Mouse (Mus musculus) midbrain, embryonic 11.5 days (tissue): ENCODE measurements at regions not wholly inside any gene's neighbourhood (a gene's known extent, or its start where the extent isn't known, plus 50 kb on each side); places are given as distances from the start of the nearest gene placed in this dataset.
A peak's percentile ranks its signal among the peaks of the same experiment; 100 is the strongest.

Experiments used
- ATAC-seq: fragments of 200-750 bp; cut with Nextera tagmentation; 2 replicates; pipeline ENCODE4 v1.8.0; 2017; ENCODE audit warnings: moderate TSS enrichment, moderate library complexity; ENCODE audit not compliant: low FRiP score
- DNase-seq: peaks from one replicate; pipeline ENCODE4 v3.0.0; 2015; ENCODE audit warnings: low spot score; ENCODE audit errors: missing footprints
- H3K27ac ChIP-seq: fragments of 300-500 bp; sonication (generic); 2 replicates; pipeline ENCODE4 v1.5.1; 2014; ENCODE audit warnings: low read depth, low read length
- H3K27me3 ChIP-seq: fragments of 300-500 bp; sonication (generic); 2 replicates; pipeline ENCODE4 v1.6.1; 2014; ENCODE audit warnings: mild to moderate bottlenecking, low read length, moderate library complexity, mixed read lengths; ENCODE audit not compliant: control insufficient read depth, insufficient read depth
- H3K36me3 ChIP-seq: fragments of 300-500 bp; sonication (generic); 2 replicates; pipeline ENCODE4 v1.6.1; 2014; ENCODE audit warnings: mild to moderate bottlenecking, low read length, moderate library complexity, mixed read lengths; ENCODE audit not compliant: control insufficient read depth, insufficient read depth
- H3K4me1 ChIP-seq: fragments of 300-500 bp; sonication (generic); 2 replicates; pipeline ENCODE4 v1.6.1; 2014; ENCODE audit warnings: low read length; ENCODE audit not compliant: control insufficient read depth, insufficient read depth
- H3K4me2 ChIP-seq: fragments of 300-500 bp; sonication (generic); 2 replicates; pipeline ENCODE4 v1.6.1; 2014; ENCODE audit warnings: mild to moderate bottlenecking, moderate library complexity
- H3K4me3 ChIP-seq: fragments of 300-500 bp; sonication (generic); 2 replicates; pipeline ENCODE4 v1.5.1; 2014; ENCODE audit warnings: low read depth, low read length
- H3K9ac ChIP-seq: fragments of 300-500 bp; sonication (generic); 2 replicates; pipeline ENCODE4 v1.6.1; 2014; ENCODE audit warnings: low read length
- H3K9me3 ChIP-seq: fragments of 300-500 bp; sonication (generic); 2 replicates; pipeline ENCODE4 v1.6.1; 2016; ENCODE audit warnings: low read length; ENCODE audit not compliant: control insufficient read depth
- WGBS: fragments of 180-500 bp; shearing (Covaris S2); extraction: QIAGEN DNeasy Blood & Tissue Kit; methylation state at CpG from one replicate; pipeline ENCODE4 v1.1.7; 2014; 5-methylcytosine and 5-hydroxymethylcytosine counted together

- no peak for ATAC-seq
- 83% methylated on average over 6 of the region's 6 CpGs for WGBS
- Histone ChIP-seq H3K4me3 (no peak overlapping the region), H3K27me3 (no peaks in the 10 kb centered on the region), H3K4me1 (no peaks in the 10 kb centered on the region), H3K27ac (no peak overlapping the region), H3K4me2 (no peak overlapping the region), H3K36me3 (no peaks in the 10 kb centered on the region), H3K9me3 (no peaks in the 10 kb centered on the region), H3K9ac (no peak overlapping the region)
- DNase-seq = no peak
These were observed 63.3 kb upstream of the Cnksr3 start for GRCm38 (mm10) chr10:7275357-7275756.

GRCm38 (mm10) chr10:7274422-7274821 lies 62.4 kb upstream of the Cnksr3 start:
- ATAC-seq = no peak
- Histone ChIP-seq H3K9me3 (no peaks in the 10 kb centered on the region), H3K27me3 (no peaks in the 10 kb centered on the region), H3K4me2 (no peak overlapping the region), H3K9ac (no peak overlapping the region), H3K27ac (no peak overlapping the region), H3K4me1 (no peaks in the 10 kb centered on the region), H3K4me3 (no peak overlapping the region), H3K36me3 (no peaks in the 10 kb centered on the region)
- no peak for DNase-seq
- WGBS = 92% methylated on average over 7 of the region's 7 CpGs

GRCm38 (mm10) chr10:7271156-7271555 lies 59.1 kb upstream of the Cnksr3 start:
- WGBS = 79% methylated on average over 5 of the region's 5 CpGs
- no peak for ATAC-seq
- Histone ChIP-seq H3K36me3 (no peaks in the 10 kb centered on the region), H3K9me3 (no peaks in the 10 kb centered on the region), H3K9ac (no peak overlapping the region), H3K4me1 (no peaks in the 10 kb centered on the region), H3K4me3 (no peak overlapping the region), H3K4me2 (no peak overlapping the region), H3K27me3 (no peaks in the 10 kb centered on the region), H3K27ac (no peak overlapping the region)
- no peak for DNase-seq

DNA sequence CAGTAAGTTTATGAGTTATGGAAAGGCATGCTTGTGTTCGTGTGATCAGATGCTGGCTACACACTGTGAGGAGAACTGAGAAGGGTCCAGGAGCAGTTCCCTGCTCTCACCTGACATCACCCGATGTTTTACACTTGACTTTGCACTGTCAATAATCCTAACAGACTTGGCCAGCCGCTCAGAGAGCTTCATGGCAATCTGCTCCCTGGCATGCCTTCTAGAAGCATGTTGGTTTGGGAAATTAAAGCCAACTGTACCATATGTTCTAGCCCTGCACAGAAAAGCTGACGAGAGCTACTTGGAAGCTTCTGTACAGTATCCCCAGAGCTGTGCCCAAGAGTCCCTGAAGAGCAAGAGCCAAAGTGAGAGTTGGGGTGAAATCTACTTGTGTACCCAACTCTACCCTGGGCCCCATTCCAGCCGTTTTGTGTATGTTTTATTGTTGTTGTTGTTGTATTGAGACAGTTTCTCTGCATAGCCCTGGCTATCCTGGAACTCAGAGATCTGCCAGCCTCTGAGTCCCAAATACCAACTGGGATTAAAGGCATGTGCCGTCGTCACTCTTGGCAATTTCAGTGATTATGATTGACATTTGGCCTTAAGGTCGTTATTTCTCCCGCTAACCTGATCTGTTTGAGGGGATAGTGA lies 56.5 kb upstream of the Cnksr3 start:
- Histone ChIP-seq H3K4me3 (no peak overlapping the region), H3K36me3 (no peaks in the 10 kb centered on the region), H3K4me2 (no peak overlapping the region), H3K4me1 (no peaks in the 10 kb centered on the region), H3K27me3 (no peaks in the 10 kb centered on the region), H3K9me3 (no peaks in the 10 kb centered on the region), H3K27ac (no peak overlapping the region), H3K9ac (no peak overlapping the region)
- ATAC-seq (no peak), DNase-seq (no peak)
- 83% methylated on average over 9 of the region's 9 CpGs for WGBS

DNA sequence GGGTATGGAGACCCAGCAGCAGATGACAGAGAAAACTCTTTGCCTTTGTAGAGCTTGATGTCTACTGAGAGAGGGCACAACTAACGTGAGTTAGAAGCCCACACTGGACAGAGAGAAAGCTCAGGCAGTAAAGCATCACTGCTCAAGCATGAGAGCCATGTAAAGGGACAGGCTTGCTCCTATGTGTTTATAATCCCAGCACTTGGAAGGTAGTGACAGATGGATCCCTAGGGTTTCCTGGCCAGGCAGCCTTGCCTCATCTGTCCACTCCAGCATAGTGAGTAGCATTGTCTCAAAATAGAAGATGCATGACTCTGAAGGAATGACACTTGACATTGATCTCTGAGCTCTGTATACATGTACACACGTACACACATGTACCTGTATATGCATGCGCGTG lies 55.9 kb upstream of the Cnksr3 start:
- DNase-seq (no peak), ATAC-seq (no peak)
- no peak overlapping the region for H3K27ac ChIP-seq
- no peak overlapping the region for H3K4me2 ChIP-seq
- H3K9me3 ChIP-seq = no peaks in the 10 kb centered on the region
- H3K36me3 ChIP-seq = no peaks in the 10 kb centered on the region
- H3K9ac ChIP-seq = no peak overlapping the region
- H3K4me3 ChIP-seq = no peak overlapping the region
- WGBS = 90% methylated on average over 4 of the region's 4 CpGs
- H3K27me3 ChIP-seq = no peaks in the 10 kb centered on the region
- H3K4me1 ChIP-seq = no peaks in the 10 kb centered on the region

GRCm38 (mm10) chr10:7267106-7267505 lies 55.1 kb upstream of the Cnksr3 start:
- ATAC-seq = no peak
- 90% methylated on average over 4 of the region's 4 CpGs for WGBS

GRCm38 (mm10) chr10:7265412-7265811 lies 53.4 kb upstream of the Cnksr3 start:
- DNase-seq = no peak
- 44% methylated on average over 9 of the region's 9 CpGs for WGBS
- H3K9me3 ChIP-seq = no peaks in the 10 kb centered on the region
- no peak overlapping the region for H3K4me3 ChIP-seq
- H3K4me1 ChIP-seq = no peaks in the 10 kb centered on the region
- ATAC-seq = peak; percentile 75
- H3K36me3 ChIP-seq = no peaks in the 10 kb centered on the region
- H3K9ac ChIP-seq = no peak overlapping the region
- H3K27ac ChIP-seq = 0 out of 2 replicates have a peak overlapping the region, but pooled peaks have one; percentile 20
- H3K4me2 ChIP-seq = no peak overlapping the region
- H3K27me3 ChIP-seq = no peaks in the 10 kb centered on the region

More at GRCm38 (mm10) chr10:7267106-7267505, 55.1 kb upstream of the Cnksr3 start:
- Histone ChIP-seq H3K36me3 (no peaks in the 10 kb centered on the region), H3K9me3 (no peaks in the 10 kb centered on the region), H3K27ac (no peak overlapping the region), H3K4me3 (no peak overlapping the region), H3K4me2 (no peak overlapping the region), H3K27me3 (no peaks in the 10 kb centered on the region), H3K9ac (no peak overlapping the region), H3K4me1 (no peaks in the 10 kb centered on the region)
- no peak for DNase-seq

GRCm38 (mm10) chr10:7264721-7265120 lies 52.7 kb upstream of the Cnksr3 start:
- ATAC-seq (no peak), DNase-seq (no peak)
- H3K36me3 ChIP-seq = no peaks in the 10 kb centered on the region
- H3K4me1 ChIP-seq = no peaks in the 10 kb centered on the region
- no peak overlapping the region for H3K4me3 ChIP-seq
- H3K4me2 ChIP-seq = no peak overlapping the region
- no peaks in the 10 kb centered on the region for H3K9me3 ChIP-seq
- H3K27me3 ChIP-seq = no peaks in the 10 kb centered on the region
- 0 out of 2 replicates have a peak overlapping the region, but pooled peaks have one; percentile 20 for H3K27ac ChIP-seq
- no peak overlapping the region for H3K9ac ChIP-seq
- WGBS = 86% methylated on average over 4 of the region's 4 CpGs
